Mouse (Mus musculus) ES-E14 (cell line): ENCODE results near the gene Cotl1. TPM values are rescaled to one million over a fixed set of nuclear protein-coding genes. Genes with fewer than 3 reads are reported as not detected.

Experiments
- DNase-seq: peaks from one replicate; pipeline ENCODE4 v3.0.0-alpha.2; 2013; ENCODE audit warnings: low read depth, low spot score
- H3K27ac ChIP-seq: 2 replicates; pipeline ENCODE4 v1.5.1; 2012; ENCODE audit warnings: low read depth, mild to moderate bottlenecking, low read length, moderate library complexity, mixed read lengths; ENCODE audit not compliant: poor library complexity, insufficient read depth, severe bottlenecking
- H3K36me3 ChIP-seq: 2 replicates; pipeline ENCODE4 v1.6.1; 2012; ENCODE audit warnings: mild to moderate bottlenecking, low read length, moderate library complexity, mixed read lengths; ENCODE audit not compliant: control insufficient read depth, poor library complexity, insufficient read depth, severe bottlenecking
- H3K4me1 ChIP-seq, 2 experiments: fragments of 150-350 bp in 1 of 2; sonication (generic) in 1 of 2; 2 replicates each; pipeline ENCODE4 v1.6.1; 2012; ENCODE audit warnings: low read length in 2 of 2, mild to moderate bottlenecking in 1 of 2, mixed read lengths in 1 of 2; ENCODE audit not compliant: control insufficient read depth in 2 of 2, insufficient read depth in 2 of 2, poor library complexity in 1 of 2
- H3K4me3 ChIP-seq, 2 experiments: fragments of 150-350 bp in 1 of 2; sonication (generic) in 1 of 2; 2 replicates each; pipeline ENCODE4 v1.5.1; 2012; ENCODE audit warnings: low read length in 2 of 2, low read depth in 1 of 2, mild to moderate bottlenecking in 1 of 2, mixed read lengths in 1 of 2; ENCODE audit not compliant: insufficient read depth in 1 of 2, poor library complexity in 1 of 2, severe bottlenecking in 1 of 2
- H3K9ac ChIP-seq: 2 replicates; pipeline ENCODE4 v1.6.1; 2012; ENCODE audit warnings: low read depth, mild to moderate bottlenecking, low read length, mixed read lengths; ENCODE audit not compliant: poor library complexity, insufficient read depth, severe bottlenecking
- H3K9me3 ChIP-seq: fragments of 150-350 bp; sonication (generic); 2 replicates; pipeline ENCODE4 v1.6.1; 2012; ENCODE audit warnings: low read depth, mild to moderate bottlenecking, low read length; ENCODE audit not compliant: control insufficient read depth, insufficient read depth
- CHD2 ChIP-seq: IDR thresholded peaks from 2 replicates; pipeline ENCODE4 v1.6.1; 2014; ENCODE audit warnings: mild to moderate bottlenecking, low read depth, low read length, inconsistent platforms
- HCFC1 ChIP-seq: IDR thresholded peaks from 2 replicates; pipeline ENCODE4 v1.6.1; 2012; ENCODE audit warnings: low read length, inconsistent platforms, borderline replicate concordance; ENCODE audit not compliant: insufficient read depth
- MAFK ChIP-seq: IDR thresholded peaks from 2 replicates; pipeline ENCODE4 v1.6.1; 2014; ENCODE audit warnings: mild to moderate bottlenecking, low read depth, low read length, inconsistent platforms; ENCODE audit not compliant: insufficient read depth
- ZC3H11A ChIP-seq: IDR thresholded peaks from 2 replicates; pipeline ENCODE4 v1.6.1; 2012; ENCODE audit warnings: low read depth, mild to moderate bottlenecking, inconsistent platforms, low read length, borderline replicate concordance
- ZNF384 ChIP-seq: IDR thresholded peaks from 2 replicates; pipeline ENCODE4 v1.6.1; 2012; ENCODE audit warnings: low read depth, low read length, inconsistent platforms
- in situ Hi-C, 2 experiments: fragments of 600-800 bp; cut with MboI; formaldehyde crosslinking; loops; one replicate each; pipeline ENCODE4 v1.15.1; 2025; ENCODE audit warnings: low sequenced_read_pairs in 2 of 2, inconsistent platforms in 1 of 2; ENCODE audit not compliant: unreplicated experiment in 2 of 2
- total RNA-seq: library from RNA; depleted of rRNA; stranded (reverse); fragments of 300-350 nt; gene quantifications from 2 replicates; pipeline ENCODE4 v1.2.3, GENCODE M21; 2012

Cotl1 gene
- total RNA-seq, 1 experiment, result 73.3 TPM

DNA sequence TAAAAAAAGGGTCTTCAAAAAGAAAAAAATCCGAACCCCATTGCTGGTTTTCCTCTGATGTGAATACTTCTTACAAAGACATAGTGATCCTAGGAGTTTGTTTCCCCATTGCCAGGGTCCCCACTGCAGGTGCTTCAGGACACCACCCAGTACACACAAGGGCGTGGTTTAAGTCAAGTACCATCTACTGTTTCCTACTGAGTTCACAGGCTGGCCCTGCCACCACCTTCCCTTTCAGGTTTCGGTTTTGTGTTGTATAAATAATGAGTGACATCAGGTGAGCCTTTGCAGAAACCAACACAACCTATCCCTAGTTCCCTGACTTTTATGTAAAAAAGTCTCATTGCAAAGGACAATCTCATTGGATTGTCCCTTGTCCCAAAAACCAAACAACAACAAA lies 44.7 kb downstream of the Cotl1 start:
- TF ChIP-seq HCFC1, result no peak
- TF ChIP-seq MAFK, result no peak
- no peak for TF ChIP-seq ZC3H11A
- no peak for TF ChIP-seq CHD2
- TF ChIP-seq ZNF384, result no peak
- Histone ChIP-seq H3K27ac (no peak overlapping the region), H3K9ac (no peak overlapping the region), H3K36me3 (no peaks in the 10 kb centered on the region), H3K4me1 (peaks cover 0 to 19% of the 10 kb centered on the region in 2 experiments; a peak in 2 of 4 replicates), H3K4me3 (no peak overlapping the region), H3K9me3 (no peaks in the 10 kb centered on the region)
- no peak for DNase-seq
- in situ Hi-C loops, result no loop called here

DNA sequence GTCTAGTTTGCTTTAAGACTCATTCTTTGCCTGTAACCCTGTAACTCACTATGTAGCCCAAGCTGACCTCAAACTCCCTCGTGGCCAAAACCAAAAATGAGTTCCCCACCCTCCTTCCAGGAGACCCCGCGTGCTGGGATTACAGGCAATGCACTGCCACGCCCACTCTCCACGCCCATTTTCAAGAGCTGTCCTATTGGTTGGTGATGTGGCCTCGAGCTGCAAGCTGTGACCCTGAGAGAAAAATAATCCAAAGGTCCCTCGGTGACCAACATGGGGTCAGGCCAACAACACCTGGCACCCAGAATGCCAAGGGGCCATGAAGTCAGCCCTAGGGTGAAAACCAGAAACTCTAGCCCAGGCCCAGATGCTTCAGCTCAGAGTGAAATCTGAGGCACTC lies 45.7 kb downstream of the Cotl1 start:
- no peak for DNase-seq
- Histone ChIP-seq H3K9me3 (no peaks in the 10 kb centered on the region), H3K4me3 (no peak overlapping the region), H3K27ac (no peak overlapping the region), H3K4me1 (peaks cover 0 to 18% of the 10 kb centered on the region in 2 experiments; a peak in 2 of 4 replicates), H3K36me3 (no peaks in the 10 kb centered on the region), H3K9ac (no peak overlapping the region)
- in situ Hi-C loops, result no loop called here
- TF ChIP-seq ZNF384 (no peak), MAFK (no peak), CHD2 (no peak), ZC3H11A (no peak), HCFC1 (no peak)

DNA sequence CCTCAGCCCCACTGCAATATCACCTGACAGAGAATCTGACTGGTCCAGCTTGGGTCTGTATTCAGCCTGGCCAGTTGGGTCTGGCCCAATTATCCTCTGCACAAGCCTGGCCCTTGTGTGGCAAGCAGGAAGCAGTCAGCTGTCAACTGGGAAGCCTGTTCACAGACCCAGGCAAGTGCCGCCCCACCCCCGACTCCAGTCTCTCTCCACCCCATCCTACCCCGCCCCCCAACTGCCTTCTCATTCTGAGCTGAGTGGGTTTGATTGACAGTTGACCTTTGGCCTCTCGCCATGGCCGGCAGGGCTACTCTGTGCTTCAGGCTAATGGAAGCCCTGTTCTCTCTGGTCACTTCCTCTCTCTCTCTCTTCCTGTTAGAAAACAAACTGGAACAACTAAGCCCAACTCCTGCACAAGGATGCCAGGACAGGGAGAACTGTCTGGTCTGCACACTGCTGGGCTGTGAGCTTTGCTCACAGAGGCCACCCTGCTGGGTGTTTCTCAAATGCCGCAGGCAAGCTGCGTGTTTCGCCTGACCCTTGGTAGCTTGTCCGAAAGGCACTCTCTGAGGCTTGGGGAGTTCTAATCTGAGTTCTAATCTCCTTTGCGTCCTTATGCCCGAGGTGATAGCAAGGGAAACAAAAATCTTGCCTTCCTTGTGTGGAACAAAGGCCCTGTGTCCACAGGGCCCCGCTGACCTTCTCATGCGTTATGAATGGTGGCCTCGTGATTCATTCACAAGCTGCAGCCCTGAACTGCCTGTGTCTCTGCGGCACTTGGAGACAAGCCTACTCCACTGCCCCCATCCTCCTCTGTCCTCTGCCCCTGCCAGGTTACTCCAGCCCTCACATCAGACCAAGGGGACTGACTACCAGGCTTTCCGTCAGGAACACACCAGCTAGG lies 48.3 kb downstream of the Cotl1 start:
- no peaks in the 10 kb centered on the region for H3K36me3 ChIP-seq
- peaks cover 0 to 18% of the 10 kb centered on the region in 2 experiments; a peak in 2 of 4 replicates for H3K4me1 ChIP-seq
- no peak for DNase-seq
- peak overlapping the region; percentile 8; the same call in 1 of the 2 replicates for H3K27ac ChIP-seq
- H3K9ac ChIP-seq, result no peak overlapping the region
- in situ Hi-C loops, result no loop called here
- no peaks in the 10 kb centered on the region for H3K9me3 ChIP-seq
- H3K4me3 ChIP-seq, result no peak overlapping the region
- TF ChIP-seq ZNF384 (no peak), MAFK (no peak), HCFC1 (no peak), CHD2 (no peak), ZC3H11A (no peak)

DNA sequence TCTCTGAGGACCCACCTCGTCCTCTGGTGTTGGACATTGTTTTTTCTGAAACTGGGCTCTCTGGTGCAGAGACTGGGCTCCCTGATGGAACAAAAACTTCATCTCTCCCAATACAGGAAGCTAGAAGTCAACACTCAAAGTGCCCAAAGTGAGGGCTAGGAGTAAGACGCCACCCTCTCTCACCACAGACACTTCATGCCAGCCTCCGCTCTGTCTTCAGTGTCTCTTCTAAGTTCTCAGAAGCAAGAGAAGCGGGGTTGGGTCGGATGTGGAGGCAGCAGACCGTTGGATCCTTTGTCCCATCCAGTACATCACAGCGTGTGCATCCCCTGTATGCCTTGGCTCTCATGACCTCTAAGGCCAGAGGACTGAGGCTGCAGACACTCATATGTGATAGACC lies 50.8 kb downstream of the Cotl1 start:
- TF ChIP-seq ZC3H11A (no peak), MAFK (no peak), CHD2 (no peak), HCFC1 (no peak), ZNF384 (no peak)
- Histone ChIP-seq H3K36me3 (no peaks in the 10 kb centered on the region), H3K4me3 (no peak overlapping the region), H3K9me3 (no peaks in the 10 kb centered on the region), H3K9ac (no peak overlapping the region), H3K27ac (no peak overlapping the region), H3K4me1 (peaks cover 0 to 26% of the 10 kb centered on the region in 2 experiments; a peak in 2 of 4 replicates)
- DNase-seq, result no peak
- in situ Hi-C loops, result no loop called here
